Mouse (Mus musculus) retina, embryonic 14.5 days (tissue): ENCODE results near the gene Zfp687.

Source experiments
- DNase-seq: peaks from one replicate; pipeline ENCODE4 v3.0.0-alpha.2; 2015; ENCODE audit warnings: low spot score

The Zfp687 gene

DNA sequence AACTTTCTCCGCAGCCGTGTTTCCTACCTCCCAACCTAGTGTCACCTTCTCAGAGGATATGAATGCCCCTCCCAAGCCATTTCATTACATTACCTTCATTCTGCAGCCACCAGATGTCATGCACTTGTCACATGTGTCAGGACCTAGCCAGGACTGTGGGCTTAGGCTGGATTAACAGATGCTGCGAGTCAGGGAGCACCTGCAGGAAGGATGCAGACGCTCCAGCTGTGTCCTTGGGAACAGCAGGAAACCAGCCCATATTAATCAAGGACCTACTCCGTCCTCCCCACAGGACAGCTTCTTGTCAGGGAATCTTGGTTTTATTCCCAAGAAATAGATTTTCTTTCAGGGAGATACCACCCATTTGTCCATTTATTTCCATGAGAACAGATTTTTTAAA, 54.9 kb downstream of the Zfp687 start:
- DNase-seq: no peak

DNA sequence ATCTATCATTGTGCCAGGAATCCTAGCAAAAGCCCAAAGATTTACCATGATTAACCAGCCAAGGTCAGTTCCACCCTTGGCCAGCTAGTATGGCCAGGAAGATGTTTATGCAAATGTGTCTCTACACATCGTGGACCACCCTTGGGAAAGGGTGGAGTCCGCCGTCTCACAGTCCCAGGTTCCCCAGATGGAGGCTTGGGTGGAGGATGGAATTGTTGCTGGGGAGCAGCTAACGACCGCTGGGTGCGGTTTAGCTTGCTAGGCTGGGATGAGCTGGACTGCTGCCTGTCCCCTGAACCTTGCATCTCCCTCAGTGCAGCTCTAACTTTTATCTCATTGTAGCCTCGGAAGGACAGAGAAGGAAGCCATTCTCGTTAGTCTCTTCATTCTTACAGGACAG, 55.4 kb downstream of the Zfp687 start:
- no peak for DNase-seq

DNA sequence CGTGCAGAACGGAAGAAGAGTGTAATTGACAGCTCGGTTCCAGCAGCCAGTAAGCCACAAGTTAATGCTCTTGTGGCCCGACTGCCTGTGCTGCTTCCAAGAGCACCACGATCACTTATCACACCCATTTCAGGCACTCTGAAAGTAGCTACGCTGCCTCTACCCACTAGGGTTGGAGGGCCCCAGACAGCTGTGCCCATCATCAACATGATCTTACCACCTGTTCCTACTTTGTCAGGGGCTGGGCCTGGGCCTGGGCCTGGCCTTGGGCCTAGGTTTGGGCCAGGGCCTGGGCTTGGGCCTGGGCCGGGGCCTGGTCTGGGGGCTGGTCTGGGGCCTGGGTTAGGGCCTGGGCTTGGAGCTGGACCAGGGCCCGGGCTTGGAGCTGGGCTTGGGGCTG, 57.0 kb downstream of the Zfp687 start:
- DNase-seq: no peak
